Mouse (Mus musculus): ENCODE measurements around the gene Pycr2.

GRCm38 (mm10) chr1:180888556-180889042 is 15.5 kb upstream of the Pycr2 start:
- TF ChIP-seq POLR2A (IDR thresholded peaks at IDR 0.05; ENCODE audit: low read depth, low read length) (no peak), CTCF (IDR thresholded peaks at IDR 0.05; ENCODE audit: extremely low read depth, insufficient read length, insufficient replicate concordance, low read depth, low read length) (no peak)

Data from small intestine, adult 2 months (tissue).